Mouse (Mus musculus): ENCODE measurements around the gene Dapk3.

- TF ChIP-seq CTCF (IDR thresholded peaks at IDR 0.05; ENCODE audit: borderline replicate concordance, control insufficient read depth, extremely low read depth, insufficient read depth, low read length, poor library complexity) (no peak), POLR2A (IDR thresholded peaks at IDR 0.05; ENCODE audit: control insufficient read depth, extremely low read depth, insufficient read depth, low read length, poor library complexity) (no peak)
Observed at GRCm38 (mm10) chr10:81234206-81234605, 51.4 kb downstream of the Dapk3 start.

Data from thymus, adult 2 months (tissue).